Mouse (Mus musculus): ENCODE measurements around the gene Ptprc. TPM values are rescaled to one million over a fixed set of nuclear protein-coding genes. Genes with fewer than 3 reads are reported as not detected.

Ptprc gene
- polyA plus RNA-seq, 2 experiments from 2014 or later = 1,133 to 1,303 TPM

DNA sequence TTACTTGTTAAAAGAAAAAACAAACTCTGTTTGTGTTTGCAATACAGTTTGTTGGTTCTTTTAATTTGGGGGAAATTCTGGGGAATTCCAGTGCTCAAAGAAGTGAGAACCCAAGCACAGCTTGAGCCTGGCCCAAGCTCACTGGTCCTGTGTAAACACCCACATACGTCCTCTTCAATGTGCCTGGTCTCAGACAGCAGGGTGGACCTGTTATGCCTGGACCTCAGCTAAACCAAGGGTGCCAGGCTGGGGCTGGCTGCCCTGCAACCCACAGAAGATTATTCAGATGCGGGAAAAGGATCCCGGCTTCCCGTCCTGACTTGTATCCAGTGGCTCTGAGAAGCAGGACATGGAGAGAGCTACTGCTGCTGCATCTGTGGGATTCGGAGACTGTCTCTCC lies 138.0 kb downstream of the Ptprc start:
- no peak for ATAC-seq

DNA sequence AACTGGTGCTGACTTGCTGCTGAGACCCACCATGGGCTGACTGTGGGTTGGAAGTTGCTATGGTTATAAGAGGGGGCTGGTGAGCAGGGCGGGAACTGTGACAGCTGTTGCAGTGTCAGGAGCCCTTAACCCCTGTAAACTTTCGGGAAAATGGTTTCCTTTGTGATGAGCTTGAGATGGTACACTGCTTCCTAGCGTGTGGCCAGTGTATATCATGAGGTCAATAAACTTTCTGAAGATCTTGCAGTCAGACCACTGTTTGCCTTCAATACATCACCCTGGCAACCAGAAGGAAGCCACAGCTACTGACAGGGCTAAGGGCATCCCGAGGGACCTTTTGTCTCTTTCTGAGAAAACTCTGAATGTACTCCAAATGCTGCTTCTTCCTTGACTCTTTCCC lies 145.9 kb downstream of the Ptprc start:
- ATAC-seq = no peak

DNA sequence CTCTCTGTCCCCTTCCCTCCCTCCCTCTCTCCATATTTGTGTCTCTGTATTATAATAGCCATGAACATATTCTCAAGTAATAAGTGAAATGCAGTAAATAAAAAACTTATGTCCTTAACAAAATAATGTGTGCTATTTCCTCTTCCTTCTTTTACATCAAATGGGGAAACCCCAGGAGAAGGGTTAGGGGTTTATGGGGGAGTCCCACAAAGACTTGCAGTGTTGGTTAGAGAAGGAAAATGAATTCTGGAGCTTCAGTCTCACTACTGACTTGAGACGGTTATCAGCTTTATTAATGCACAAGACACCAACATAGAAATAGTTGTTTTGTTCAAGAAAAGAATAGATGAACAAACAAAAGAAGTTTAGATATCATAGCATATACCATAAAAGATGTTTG lies 150.2 kb downstream of the Ptprc start:
- ATAC-seq = no peak

DNA sequence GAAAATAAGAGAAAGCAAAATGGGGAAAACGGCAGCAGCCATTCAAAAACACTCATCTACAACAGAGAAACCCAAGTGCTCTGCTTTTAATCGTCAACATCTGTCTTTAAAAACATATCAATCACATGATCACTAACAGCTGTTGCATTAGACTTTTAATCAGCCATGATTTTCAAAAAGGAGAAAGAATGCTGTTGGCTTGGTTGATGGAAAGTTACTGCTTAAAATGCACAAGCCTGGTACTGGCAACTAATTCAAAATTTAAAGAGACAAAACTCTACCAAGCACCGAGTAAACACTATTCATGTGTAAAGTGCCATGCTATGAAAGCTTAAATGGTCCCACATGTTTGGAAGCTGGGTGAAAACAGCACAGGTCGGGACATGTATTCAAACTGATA lies 151.9 kb downstream of the Ptprc start:
- no peak for ATAC-seq

DNA sequence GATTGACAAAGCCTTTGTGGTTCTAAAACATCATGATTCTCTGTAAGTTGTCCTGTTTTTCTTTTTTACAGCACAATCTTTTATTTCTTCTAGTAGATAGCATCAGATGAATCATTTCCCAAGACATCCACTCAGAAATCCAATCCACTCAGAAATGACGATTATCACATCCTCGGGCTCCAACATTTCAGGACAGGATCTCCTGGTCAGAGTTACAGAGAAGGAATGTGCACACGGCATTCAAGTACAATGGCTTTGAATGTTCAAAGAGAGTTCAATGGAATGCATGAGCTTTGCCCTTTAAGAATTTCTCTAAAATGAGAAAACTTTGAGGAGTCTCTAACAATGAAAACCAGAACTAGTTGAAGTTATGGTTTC lies 152.6 kb downstream of the Ptprc start:
- ATAC-seq = no peak

DNA sequence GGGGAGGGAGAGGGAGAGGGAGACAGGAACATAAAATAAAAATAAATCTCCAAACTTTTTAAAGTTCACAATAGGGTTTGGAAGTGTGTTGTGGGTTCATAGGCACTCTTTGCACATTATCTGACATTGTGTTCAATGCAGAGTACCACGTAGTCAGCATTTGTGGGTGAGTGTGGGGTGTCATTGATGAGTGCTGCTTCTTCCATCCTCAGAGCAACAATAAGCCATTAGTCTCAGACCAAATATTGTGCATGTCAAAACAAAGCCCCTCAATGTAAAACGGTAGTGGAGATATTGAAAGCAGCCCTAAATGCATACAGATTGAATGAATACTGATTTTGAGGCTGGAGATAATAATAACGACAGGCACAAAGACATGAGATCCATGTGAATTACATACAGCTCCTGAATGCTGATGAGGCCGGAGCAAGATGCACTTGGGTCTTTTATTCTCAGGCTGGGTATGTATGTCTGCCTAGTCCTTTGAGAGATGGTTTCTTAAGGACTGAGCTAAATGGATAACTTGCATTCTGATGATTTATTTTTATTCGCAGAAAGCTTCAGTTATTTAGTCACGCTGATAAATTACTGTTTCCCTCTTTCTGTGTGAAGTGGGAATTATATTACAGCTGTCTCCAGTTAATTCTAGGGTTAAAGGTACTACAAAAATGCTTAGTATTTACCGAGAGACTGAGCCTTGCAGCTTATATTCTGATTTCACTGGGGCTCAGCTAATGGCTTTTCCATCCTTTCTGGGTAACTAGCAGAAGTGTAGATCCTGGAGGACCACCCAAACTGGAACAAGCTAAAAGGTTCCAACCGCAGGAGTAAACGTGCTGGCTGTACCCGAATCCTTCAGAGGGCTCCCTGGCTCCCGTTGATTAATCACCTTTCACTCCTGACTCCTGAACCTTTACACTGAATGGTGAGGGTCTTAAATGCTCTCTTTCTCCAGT lies 153.3 kb downstream of the Ptprc start:
- ATAC-seq = no peak

Other genes starting within 250 kb of the Ptprc start
- gene Atp6v1g3, start 98.0 kb upstream of the Ptprc start, polyA plus RNA-seq (2017; shearing (Covaris generic)) = under 1 TPM in 1 of 2 experiments, not detected in 1; 0.63 TPM

Data from activated CD4-positive, CD25-positive, alpha-beta regulatory T cell, adult 4 months (primary cell).